Mouse (Mus musculus): ENCODE results near the gene Ccdc63.

GRCm38 (mm10) chr5:122083282-122083681 is 57.3 kb downstream of the Ccdc63 start:
- TF ChIP-seq ZC3H11A (IDR thresholded peaks at IDR 0.05; ENCODE audit: borderline replicate concordance, low read depth, low read length) (no peak), HCFC1 (IDR thresholded peaks at IDR 0.05; ENCODE audit: borderline replicate concordance, insufficient read depth, low read length) (no peak), CHD2 (IDR thresholded peaks at IDR 0.05; ENCODE audit: low read depth, low read length) (no peak), MAFK (IDR thresholded peaks at IDR 0.05; ENCODE audit: insufficient read depth, low read depth, low read length) (no peak)
